ENCODE assay signal across 27 mouse cellular contexts in the genomic region with DNA sequence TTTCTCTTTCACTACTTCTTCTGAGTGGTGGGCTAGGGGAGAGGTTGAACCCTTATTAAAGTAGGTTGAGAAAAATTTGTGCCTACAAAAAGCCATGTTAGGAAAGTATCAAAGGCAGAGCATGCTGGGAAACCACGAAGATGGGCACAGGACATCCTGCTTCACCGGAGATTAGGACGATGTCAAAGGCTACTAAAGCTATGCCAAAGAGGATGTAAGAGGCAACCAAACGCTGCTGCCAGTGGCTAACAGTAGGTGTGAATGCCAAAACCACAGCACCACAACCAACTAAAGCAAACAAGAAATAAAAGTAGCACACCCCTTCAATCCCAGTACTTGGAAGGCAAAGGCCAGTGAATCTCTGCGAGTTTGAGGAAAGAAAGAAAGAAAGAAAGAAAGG. TPM values are rescaled to one million over a fixed set of nuclear protein-coding genes. Genes with fewer than 3 reads are reported as not detected.
DNase-seq lines count a peak whose midpoint lies in the region; ATAC-seq lines count a peak whose summit lies in the region.
"Had no signal": no experiment of that assay in that cellular context is flagged by ENCODE, and none has a peak within 500 bp of the region (broad histone marks: within the 10 kb centered on the region; RNA-seq: fewer than 3 reads in every experiment).

No protein-coding gene starts in this region.

- ATAC-seq in monocyte, adult 5-6 weeks (replicated peaks; ENCODE audit: insufficient number of reproducible peaks, low FRiP score, low TSS enrichment, poor library complexity, severe bottlenecking), result peak; percentile 57; the same call in 1 of the 2 replicates
- ATAC-seq: CD4-positive, CD25-positive, alpha-beta regulatory T cell, adult 4 months; forebrain, embryonic 16.5 days; hindbrain, embryonic 16.5 days; intestine, embryonic 16.5 days had no signal

- DNase-seq in heart, adult 11 months, result peak; percentile 39
- no peak for DNase-seq in heart, adult 18-20 months
- DNase-seq in T-cell, adult 2 months (ENCODE audit: low spot score), result peak; percentile 5
- DNase-seq in induced T-regulatory cell, adult 2 months (ENCODE audit: low read depth), result peak; percentile 8
- DNase-seq in frontal cortex, postnatal 10 days (ENCODE audit: low spot score in 2 of 2), result no peak
- DNase-seq in adrenal gland, adult 18-20 months (ENCODE audit: low spot score in 2 of 2), result no peak
- no peak for DNase-seq in spleen, postnatal 36 days (ENCODE audit: low spot score in 2 of 2)
- DNase-seq: adrenal gland, postnatal 10 days; cerebellum, adult 8-10 months; cerebellum, postnatal 25 days; embryo, embryonic 11 days; gastrocnemius, postnatal 14 days; heart, adult 2 months; heart, postnatal 10 days; kidney, postnatal 10 days; layer of hippocampus, postnatal 36 days; left cerebral cortex, postnatal 4 days; lung, adult 2 months; lung, postnatal 14 days; spleen, adult 18-20 months; thymus, adult 2 months; thymus, postnatal 36 days had no signal

RNA-seq across cellular contexts. Expression of a gene that starts 8.4 kb away (rescaled TPM):
- total RNA-seq in heart, adult 18-20 months (2021), result 10 to 100 TPM in 1 of 2 experiments, 1 to 10 TPM in 1; 8.4 to 10.5 TPM
- total RNA-seq in monocyte, adult 5-6 weeks (2017), result 9.3 to 26.2 TPM (median 25.2 TPM) in 3 replicates
- 10 to 100 TPM; 13.9 TPM for total RNA-seq in adrenal gland, adult 18-20 months (2021)

RNA-seq across cellular contexts. Expression of a gene that starts 12.8 kb away (rescaled TPM):
- 10 to 100 TPM; 19.7 to 20.0 TPM for total RNA-seq in heart, adult 18-20 months (2021)
- total RNA-seq in monocyte, adult 5-6 weeks (2017), result 9.7 to 15.5 TPM (median 11.2 TPM) in 3 replicates
- total RNA-seq in adrenal gland, adult 18-20 months (2021), result 10 to 100 TPM; 21.1 to 27.3 TPM

Comparison
In these comparisons a context has a peak if more than half of its experiments do, and no peak if none do; other contexts are left out.
1. DNase-seq: peak in heart, adult 11 months (single experiment), T-cell, adult 2 months (single experiment) and induced T-regulatory cell, adult 2 months (single experiment); none in heart, adult 18-20 months (0 of 2), frontal cortex, postnatal 10 days (0 of 2), adrenal gland, adult 18-20 months (0 of 2) and spleen, postnatal 36 days (0 of 2).